Mouse (Mus musculus): Measurements from ENCODE around the gene Snapc5.

- TF ChIP-seq POLR2AphosphoS5 (IDR thresholded peaks at IDR 0.05; ENCODE audit: insufficient replicate concordance, low read depth, low read length) = no peak
- TF ChIP-seq CTCF (IDR thresholded peaks at IDR 0.05; ENCODE audit: low read depth, low read length) = no peak
- no peak for TF ChIP-seq GATA1 (IDR thresholded peaks at IDR 0.05; ENCODE audit: borderline replicate concordance, low read length)
Observed at GRCm38 (mm10) chr9:64173666-64174220, 5.3 kb upstream of the Snapc5 start.
